19 mouse cellular contexts compared by ENCODE assay signal in genomic region chrX:111377020-111377419, GRCm38 (mm10).
"Had no signal": no experiment of that assay in that cellular context is flagged by ENCODE, and none has a peak within 500 bp of the region (broad histone marks: within the 10 kb centered on the region; RNA-seq: fewer than 3 reads in every experiment).

No protein-coding gene starts in this region.

- H3K36me3 ChIP-seq: limb, embryonic 12.5 days; limb, embryonic 15.5 days; lung, embryonic 15.5 days had no signal

- H3K4me1 ChIP-seq: limb, embryonic 12.5 days; limb, embryonic 15.5 days; lung, embryonic 15.5 days had no signal

- H3K27me3 ChIP-seq: limb, embryonic 12.5 days; limb, embryonic 15.5 days; lung, embryonic 15.5 days had no signal

- DNase-seq: kidney, adult 18-20 months; kidney, adult 9 months; kidney, postnatal 14 days; kidney, postnatal 4 days; left cerebral cortex, postnatal 4 days; liver, postnatal 0 days; lung, postnatal 10 days; lung, postnatal 36 days; midbrain, embryonic 14.5 days; thymus, adult 2 months; thymus, postnatal 14 days; thymus, postnatal 4 days had no signal

- H3K27ac ChIP-seq: limb, embryonic 12.5 days; limb, embryonic 15.5 days; liver, embryonic 14.5 days; lung, embryonic 15.5 days; stomach, postnatal 0 days had no signal

- H3K4me2 ChIP-seq: limb, embryonic 12.5 days; limb, embryonic 15.5 days; liver, embryonic 11.5 days; lung, embryonic 15.5 days; midbrain, embryonic 11.5 days had no signal

- H3K9me3 ChIP-seq: limb, embryonic 12.5 days; limb, embryonic 15.5 days; lung, embryonic 15.5 days had no signal

- ATAC-seq: liver, postnatal 0 days had no signal

- H3K9ac ChIP-seq: limb, embryonic 12.5 days; limb, embryonic 15.5 days; liver, embryonic 14.5 days; liver, postnatal 0 days; lung, embryonic 15.5 days had no signal

- H3K4me3 ChIP-seq: limb, embryonic 12.5 days; limb, embryonic 15.5 days; lung, embryonic 15.5 days had no signal
